Mouse (Mus musculus) kidney, postnatal 10 days (tissue): ENCODE measurements at regions not wholly inside any gene's neighbourhood (a gene's known extent, or its start where the extent isn't known, plus 50 kb on each side); places are given as distances from the start of the nearest gene placed in this dataset.

Experiments
- DNase-seq: peaks from one replicate; pipeline ENCODE4 v3.0.0; 2021; ENCODE audit warnings: mixed read lengths

DNA sequence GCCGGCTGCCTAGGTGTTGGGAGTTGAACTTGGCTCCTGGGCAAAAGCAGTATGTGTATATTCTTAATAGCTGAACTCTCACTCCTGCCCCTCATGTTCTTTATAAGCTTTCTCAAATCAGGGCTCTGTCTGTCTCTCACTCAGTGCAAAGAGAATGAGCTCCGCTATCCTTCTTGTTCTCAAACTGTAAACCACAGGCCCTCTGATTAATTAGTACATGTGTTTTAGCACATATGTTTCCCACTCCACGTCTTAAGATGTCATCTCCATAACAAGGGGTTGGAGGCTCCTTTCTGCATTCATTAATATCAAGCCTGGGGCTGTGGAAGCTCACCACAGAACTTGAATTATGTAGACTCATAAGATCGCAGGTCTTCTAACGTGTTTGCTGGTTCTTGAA lies 104.7 kb downstream of the Nsun3 start:
- DNase-seq, result no peak

DNA sequence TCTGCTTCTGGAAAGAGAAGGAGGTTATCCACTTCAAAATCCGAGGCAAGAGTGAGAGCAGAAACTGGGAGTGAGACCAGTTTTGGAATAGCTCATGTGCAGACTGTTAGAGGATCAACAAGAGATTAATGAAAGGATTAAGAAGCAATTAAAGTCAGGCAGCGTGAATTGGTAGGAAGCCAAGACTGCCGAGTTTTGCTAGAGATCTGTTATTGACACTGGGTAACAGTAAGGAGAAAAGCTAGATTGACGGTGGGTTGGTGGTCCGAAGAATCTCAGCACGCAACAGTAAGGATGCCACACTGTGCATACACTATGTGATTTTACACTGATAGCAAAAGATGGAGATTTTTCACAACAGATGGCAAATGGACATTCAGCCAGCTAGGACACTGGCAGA lies 109.8 kb downstream of the Nsun3 start:
- DNase-seq, result no peak

- no peak for DNase-seq
Measured at GRCm38 (mm10) chr16:62657383-62657782, 129.2 kb downstream of the Nsun3 start.

DNA sequence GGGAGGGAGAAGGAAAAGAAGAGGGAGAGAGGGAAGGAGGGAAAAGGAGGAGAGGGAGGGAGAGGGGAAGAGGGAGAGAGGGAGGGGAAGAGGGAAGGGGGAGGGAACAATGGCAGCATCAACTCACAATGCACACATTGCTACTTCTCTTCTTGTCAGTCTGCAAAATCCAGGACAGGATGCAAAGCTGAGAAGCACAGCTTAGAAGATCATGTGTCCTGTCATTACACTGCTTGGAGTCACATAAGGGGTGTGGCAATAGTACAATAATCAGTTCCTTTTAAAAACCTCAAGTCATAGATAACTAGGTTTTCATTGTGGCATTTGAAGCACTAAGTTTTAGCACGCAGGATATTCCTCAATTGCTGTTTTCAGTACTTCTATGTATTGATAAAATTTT lies 132.2 kb downstream of the Nsun3 start:
- DNase-seq, result no peak

- DNase-seq, result no peak
Measured at GRCm38 (mm10) chr16:62653817-62654216, 132.8 kb downstream of the Nsun3 start.

- DNase-seq, result no peak
Measured at GRCm38 (mm10) chr16:62652769-62653465, 133.7 kb downstream of the Nsun3 start.

DNA sequence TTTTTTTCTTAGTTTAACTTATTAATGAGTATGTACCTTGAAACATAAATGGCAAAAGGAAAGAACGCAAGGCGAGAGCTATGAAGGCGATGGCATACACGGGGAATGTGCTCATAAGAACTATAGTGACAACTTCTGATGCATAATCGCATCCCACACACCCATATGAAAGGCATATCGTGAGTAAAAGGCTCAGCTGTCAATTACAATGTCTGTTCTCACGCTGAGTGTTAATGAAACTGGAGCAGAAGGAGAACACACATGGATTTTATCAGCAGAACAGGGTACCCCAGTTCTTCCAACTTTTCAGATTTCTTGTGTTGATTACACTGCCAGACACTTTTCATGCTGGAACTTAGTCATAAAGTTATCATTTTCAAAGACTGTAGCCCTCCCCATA lies 135.8 kb downstream of the Nsun3 start:
- no peak for DNase-seq

DNA sequence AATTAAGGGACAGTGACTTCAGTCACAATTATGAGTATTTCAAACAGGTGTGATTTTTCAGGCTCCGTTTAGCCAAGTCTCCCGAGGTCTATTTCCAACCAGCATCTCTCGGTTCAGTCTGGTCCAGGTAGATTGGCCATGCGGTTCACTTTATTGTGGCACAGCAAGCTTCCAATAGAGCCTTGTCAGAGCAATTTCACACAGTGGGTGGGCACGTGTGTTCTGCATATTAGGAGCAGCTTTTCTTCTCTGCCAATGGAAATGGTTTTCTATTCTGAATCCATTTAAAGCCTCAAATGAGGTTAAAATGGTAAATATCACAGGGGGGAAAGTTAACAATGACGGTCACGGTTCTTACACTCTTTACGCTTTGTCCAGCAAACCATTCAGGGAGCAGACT lies 138.3 kb downstream of the Nsun3 start:
- no peak for DNase-seq

DNA sequence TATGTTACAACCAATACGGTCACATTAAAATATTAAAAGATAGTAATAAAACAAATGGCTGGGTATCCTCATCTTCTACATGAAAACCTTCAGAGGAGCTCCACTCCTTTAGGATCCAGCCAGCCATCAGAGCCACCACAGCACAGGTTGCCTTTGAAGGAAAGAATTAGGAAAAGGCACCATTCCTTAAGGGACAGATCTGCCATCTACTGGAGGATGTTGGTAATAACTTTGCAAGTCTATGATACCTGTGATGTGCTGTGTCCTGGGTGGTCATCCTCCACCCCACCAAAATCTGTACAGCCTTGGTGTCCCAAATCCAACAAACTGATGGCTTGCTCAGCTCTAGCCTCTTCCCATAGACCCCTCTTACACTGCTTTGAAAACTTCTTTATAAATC lies 140.5 kb downstream of the Nsun3 start:
- DNase-seq, result peak; percentile 6

DNA sequence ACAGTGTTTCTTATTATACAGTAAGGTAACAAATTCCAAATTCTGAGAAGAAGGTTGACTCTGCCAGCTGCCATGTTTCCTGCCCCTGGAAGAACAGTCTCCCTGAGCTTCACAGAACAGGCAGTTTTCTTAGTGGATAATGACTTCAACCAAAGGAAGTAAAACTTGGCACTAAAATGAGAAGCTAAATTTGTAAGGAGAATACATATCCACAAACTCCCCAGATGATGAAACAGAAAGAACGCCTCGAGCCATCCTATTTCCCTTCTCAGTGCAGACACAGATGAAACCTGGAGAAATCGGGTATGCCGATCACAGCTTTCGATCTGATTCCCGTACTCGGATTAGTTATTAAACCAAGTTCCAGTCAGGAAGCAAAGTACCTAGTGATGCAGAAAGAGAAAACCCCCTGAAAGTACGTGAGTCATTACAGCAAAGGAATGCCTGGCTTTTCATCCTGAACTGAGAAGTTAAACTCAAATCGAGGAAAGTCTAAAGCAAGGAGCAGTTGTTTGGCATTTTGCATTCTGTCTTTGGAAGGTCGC lies 143.7 kb downstream of the Nsun3 start:
- no peak for DNase-seq

- no peak for DNase-seq
Measured at GRCm38 (mm10) chr16:62623938-62624337, 162.7 kb downstream of the Nsun3 start.

DNA sequence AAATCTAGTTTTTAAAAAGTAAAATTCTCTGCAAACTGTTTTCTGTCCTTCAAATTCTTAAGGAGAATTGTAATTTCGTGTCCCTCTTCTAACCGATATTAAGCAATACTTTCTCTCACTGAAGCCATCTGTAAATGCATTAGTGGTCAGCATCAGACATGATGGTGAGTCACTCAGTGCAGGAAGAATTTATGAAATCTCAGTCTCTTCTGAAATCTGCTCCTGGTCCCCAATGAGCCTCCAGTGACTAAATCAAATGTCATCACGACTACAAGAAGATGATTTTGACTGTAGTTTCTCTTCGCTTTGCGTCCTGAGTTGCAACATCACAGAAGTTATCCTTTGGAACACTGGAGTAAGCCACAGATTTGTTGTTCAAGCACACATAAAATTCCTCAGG lies 175.7 kb downstream of the Nsun3 start:
- no peak for DNase-seq

DNA sequence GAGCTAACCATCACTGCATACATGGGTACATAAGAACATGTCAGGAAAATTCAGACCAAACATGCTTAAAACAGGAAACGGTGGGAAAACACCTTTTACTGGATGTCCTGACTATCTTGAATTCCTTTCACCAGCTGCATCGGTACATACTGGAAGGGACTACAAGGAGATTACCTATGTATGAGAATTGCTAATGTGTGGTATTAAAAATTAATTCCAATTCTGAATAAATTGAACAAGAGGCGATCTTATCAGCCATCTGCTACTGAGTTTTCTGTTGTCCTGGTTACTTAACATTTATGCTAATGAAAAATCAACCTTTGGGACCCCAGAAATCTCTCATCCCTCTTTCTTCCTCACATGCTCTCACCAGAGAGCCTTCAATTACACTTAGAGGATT lies 178.0 kb downstream of the Nsun3 start:
- no peak for DNase-seq

- no peak for DNase-seq
Measured at GRCm38 (mm10) chr16:62605920-62606319, 180.7 kb downstream of the Nsun3 start.

- DNase-seq, result peak; percentile 43
Measured at GRCm38 (mm10) chr16:62562051-62562450, 224.6 kb downstream of the Nsun3 start.

DNA sequence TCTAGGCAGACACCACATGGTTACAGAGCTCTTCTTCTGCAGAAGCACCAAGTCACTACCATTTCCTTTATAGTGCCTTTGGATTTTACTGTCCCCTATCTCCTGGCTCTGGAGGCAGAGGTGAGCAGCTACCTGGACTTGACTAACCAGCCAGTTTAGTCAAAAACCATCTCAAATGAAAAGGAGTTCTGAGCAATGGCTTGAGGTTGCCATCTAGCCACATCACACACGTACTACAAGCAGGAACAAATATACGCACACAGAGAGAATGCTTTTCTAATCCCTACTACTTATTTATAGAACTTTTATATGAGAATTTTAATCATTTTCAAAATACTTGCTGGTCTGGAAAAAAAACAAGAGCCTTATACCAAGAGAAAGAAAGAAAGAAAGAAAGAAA lies 243.5 kb downstream of the Nsun3 start:
- no peak for DNase-seq

GRCm38 (mm10) chr16:62537730-62538479 lies 248.7 kb downstream of the Nsun3 start:
- no peak for DNase-seq

DNA sequence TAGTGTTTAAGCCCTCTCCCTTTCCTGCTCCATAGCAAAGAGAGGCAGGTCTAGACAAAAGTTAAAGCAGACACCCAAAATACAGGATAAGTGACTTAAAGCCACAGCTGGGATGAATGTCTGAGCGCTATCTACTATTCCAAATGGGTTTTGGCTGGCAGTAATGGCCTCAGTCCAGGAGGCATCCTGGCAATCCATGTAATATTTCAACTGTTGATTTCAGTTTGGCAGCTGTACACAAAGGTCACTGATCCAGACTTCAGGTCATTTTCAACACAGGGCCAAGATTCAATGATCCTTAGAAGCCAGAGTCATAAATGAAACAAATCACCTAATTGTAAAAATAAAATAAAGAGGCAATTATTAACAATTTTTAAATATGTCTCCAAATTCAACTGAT lies 277.3 kb downstream of the Nsun3 start:
- no peak for DNase-seq

DNA sequence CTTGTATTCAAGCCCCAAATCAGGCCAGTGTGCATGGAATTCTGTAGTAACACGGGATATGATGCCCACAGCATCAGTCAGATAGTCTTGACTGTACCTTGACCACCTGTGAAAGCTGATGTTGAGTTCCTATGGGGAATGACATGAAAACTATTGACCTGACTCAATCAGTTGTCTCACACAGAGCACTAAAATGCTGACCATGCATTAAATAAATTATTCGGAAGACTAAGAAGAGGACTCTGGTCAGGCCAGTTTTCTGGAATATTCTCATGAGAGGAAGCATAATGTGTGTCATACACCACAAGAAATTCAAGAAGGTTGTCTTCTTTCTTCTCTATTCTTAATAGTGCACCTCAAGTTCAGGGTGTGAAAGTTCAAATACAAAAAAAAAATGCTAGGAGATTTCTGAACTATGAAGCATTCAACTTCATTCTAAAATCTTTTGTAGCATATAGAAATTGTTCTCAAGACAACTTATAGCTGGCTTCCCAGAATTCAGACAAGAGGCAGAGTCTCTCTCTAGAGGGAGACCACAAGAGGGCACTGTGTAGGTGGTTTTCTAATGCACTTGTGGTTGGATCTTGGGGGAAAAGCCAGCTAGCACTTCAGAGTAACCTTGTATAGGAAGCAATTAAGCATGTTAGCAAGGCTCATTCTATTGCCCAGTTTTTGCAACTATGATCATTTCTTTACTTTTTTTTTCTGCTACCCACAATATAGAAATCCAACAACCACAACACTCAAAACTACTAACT lies 279.7 kb downstream of the Nsun3 start:
- peak; percentile 55 for DNase-seq

GRCm38 (mm10) chr16:62500870-62501269 lies 285.7 kb downstream of the Nsun3 start:
- DNase-seq, result no peak

DNA sequence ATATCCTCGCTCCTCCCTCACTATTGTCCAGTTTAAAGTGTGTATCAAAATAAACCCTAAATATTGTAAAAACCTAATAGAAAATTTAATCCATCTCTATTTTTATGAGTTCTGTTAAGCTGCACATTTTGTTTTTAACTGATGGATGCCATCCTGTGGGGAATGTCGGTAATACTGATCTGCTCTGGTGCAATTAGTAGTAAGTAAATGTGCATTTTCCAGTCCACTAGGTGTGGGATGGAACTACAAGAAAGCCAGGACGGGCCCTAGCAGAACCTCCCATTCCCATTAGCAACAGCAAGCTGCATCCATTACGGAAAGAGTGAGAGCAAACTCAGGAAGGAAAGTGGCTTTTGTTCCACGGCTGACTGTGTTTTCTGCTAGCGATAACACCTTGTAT lies 286.3 kb downstream of the Nsun3 start:
- DNase-seq, result no peak

DNA sequence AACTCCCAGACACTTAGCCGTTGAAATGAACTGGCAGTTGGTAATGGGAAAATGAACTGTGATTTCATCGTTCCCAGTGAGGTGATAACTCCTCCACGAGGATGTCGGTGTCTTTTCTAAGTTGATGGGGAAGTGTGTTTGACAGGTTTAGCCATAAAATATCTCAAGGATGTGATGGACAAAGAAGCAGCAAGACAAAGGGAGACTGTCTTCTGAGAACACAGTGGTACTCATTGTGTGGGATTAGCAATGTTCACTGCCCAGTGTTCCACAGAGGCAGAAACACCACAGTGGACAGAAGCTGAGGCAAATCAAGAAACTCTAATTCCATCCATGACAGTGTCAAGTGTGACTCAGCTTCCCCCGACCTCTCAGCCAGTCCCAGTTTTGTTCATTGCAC lies 287.9 kb downstream of the Nsun3 start:
- no peak for DNase-seq

- DNase-seq, result no peak
Measured at GRCm38 (mm10) chr16:62496697-62497096, 289.9 kb downstream of the Nsun3 start.

DNA sequence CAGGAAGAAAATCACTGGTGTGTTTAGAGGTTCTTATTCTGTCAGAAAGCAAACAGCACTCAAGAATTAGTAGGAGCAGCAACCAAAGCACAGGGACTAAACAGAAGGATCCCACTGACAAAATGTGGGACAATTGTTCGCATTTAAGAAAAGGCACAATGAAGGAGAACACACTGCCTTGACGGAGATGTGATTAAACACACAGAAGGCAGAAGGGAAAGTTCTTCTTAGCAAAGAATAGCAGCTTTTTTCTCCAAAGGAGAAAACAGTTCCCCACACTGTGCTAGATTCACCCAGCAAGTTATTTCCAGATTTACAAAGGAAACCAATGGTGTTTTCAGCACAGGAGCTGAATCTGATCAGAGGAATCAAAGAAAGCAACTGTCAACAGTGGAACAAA lies 316.5 kb downstream of the Nsun3 start:
- no peak for DNase-seq
